Mouse (Mus musculus): Measurements from ENCODE around the gene Add1. TPM values are rescaled to one million over a fixed set of nuclear protein-coding genes. Genes with fewer than 3 reads are reported as not detected.

Gene Add1
- total RNA-seq, 2 experiments from 2014 or later: 174 to 180 TPM

GRCm38 (mm10) chr5:34593202-34593727 lies 19.8 kb downstream of the Add1 start:
- DNase-seq (ENCODE audit: low spot score in 2 of 2): no peak

- no peak for DNase-seq (ENCODE audit: low spot score in 2 of 2)
These were observed 31.1 kb downstream of the Add1 start for GRCm38 (mm10) chr5:34604576-34604975.

GRCm38 (mm10) chr5:34607100-34607880 lies 33.8 kb downstream of the Add1 start:
- DNase-seq (ENCODE audit: low spot score in 2 of 2): no peak

- no peak for DNase-seq (ENCODE audit: low spot score in 2 of 2)
These were observed 34.8 kb downstream of the Add1 start for GRCm38 (mm10) chr5:34608226-34608625.

- DNase-seq (ENCODE audit: low spot score in 2 of 2): no peak
These were observed 36.5 kb downstream of the Add1 start for GRCm38 (mm10) chr5:34609966-34610365.

- DNase-seq (ENCODE audit: low spot score in 2 of 2): no peak
These were observed 59.5 kb downstream of the Add1 start for GRCm38 (mm10) chr5:34632996-34633395.

GRCm38 (mm10) chr5:34633641-34634040 lies 60.2 kb downstream of the Add1 start:
- DNase-seq (ENCODE audit: low spot score in 2 of 2): peak; percentile 33 to 47

GRCm38 (mm10) chr5:34634746-34635400 lies 61.4 kb downstream of the Add1 start:
- no peak for DNase-seq (ENCODE audit: low spot score in 2 of 2)

- peak in 1 of 2 experiments; percentile 19 for DNase-seq (ENCODE audit: low spot score in 2 of 2)
These were observed 62.3 kb downstream of the Add1 start for GRCm38 (mm10) chr5:34635665-34636192.

- peak; percentile 68 to 83 for DNase-seq (ENCODE audit: low spot score in 2 of 2)
These were observed 63.2 kb downstream of the Add1 start, which contains the start of gene Mfsd10 for GRCm38 (mm10) chr5:34636481-34637287. Gene Mfsd10 (minus strand): TSS chr5:34637212.

- no peak for DNase-seq (ENCODE audit: low spot score in 2 of 2)
These were observed 64.2 kb downstream of the Add1 start for GRCm38 (mm10) chr5:34637591-34638156.

- no peak for DNase-seq (ENCODE audit: low spot score in 2 of 2)
These were observed 68.5 kb downstream of the Add1 start for GRCm38 (mm10) chr5:34641991-34642390.

- no peak for DNase-seq (ENCODE audit: low spot score in 2 of 2)
These were observed 69.5 kb downstream of the Add1 start for GRCm38 (mm10) chr5:34642932-34643331.

- DNase-seq (ENCODE audit: low spot score in 2 of 2): peak; percentile 43 to 51
These were observed 74.1 kb downstream of the Add1 start for GRCm38 (mm10) chr5:34647581-34647980.

GRCm38 (mm10) chr5:34652961-34653360 lies 79.5 kb downstream of the Add1 start:
- no peak for DNase-seq (ENCODE audit: low spot score in 2 of 2)

GRCm38 (mm10) chr5:34654881-34655280 lies 81.4 kb downstream of the Add1 start:
- no peak for DNase-seq (ENCODE audit: low spot score in 2 of 2)

- DNase-seq (ENCODE audit: low spot score in 2 of 2): no peak
These were observed 84.1 kb downstream of the Add1 start for GRCm38 (mm10) chr5:34657556-34657955.

- DNase-seq (ENCODE audit: low spot score in 2 of 2): peak; percentile 95 to 99
These were observed 86.5 kb downstream of the Add1 start, which contains the start of the genes Nop14 and Grk4 for GRCm38 (mm10) chr5:34659686-34660590. Gene Nop14 (minus strand): TSS chr5:34660148. Gene Grk4 (plus strand): TSS chr5:34660379.

GRCm38 (mm10) chr5:34660591-34661130 lies 87.2 kb downstream of the Add1 start:
- DNase-seq (ENCODE audit: low spot score in 2 of 2): no peak
